Mouse (Mus musculus) urinary bladder, postnatal 36 days (tissue): ENCODE data around the gene Gm21394.
"Not testable (repeated sequence)": the region's sequence is repeated elsewhere in the genome, so short reads cannot be mapped to it uniquely, and the experiment has no call there.

Source experiments
- DNase-seq, 2 experiments: peaks; one replicate each; pipeline ENCODE4 v3.0.0; 2022; ENCODE audit warnings: low spot score in 2 of 2, mixed read lengths in 1 of 2

The Gm21394 gene

DNA sequence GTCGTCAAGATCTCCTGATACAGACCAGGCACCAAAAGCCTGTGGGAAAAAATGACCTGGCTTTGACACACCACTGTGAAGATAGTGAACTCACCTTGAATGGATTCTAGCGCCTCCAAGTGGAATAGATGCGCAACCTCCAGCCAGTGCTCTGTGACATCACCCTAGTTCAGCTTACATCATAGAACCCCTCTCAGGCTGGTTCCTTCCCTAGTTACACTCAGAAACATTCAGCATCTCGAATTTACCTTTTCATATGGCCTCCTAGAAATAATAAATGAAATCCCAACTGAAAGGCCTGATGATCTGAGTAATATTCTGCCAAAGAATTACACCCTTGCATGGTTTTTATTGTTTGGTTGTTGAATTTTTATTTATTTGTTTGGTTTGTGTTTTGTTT lies at the start of gene Gm21394:
Gene Gm21394 (minus strand): TSS at position 101 of the 400 bp plus-strand sequence.
- not testable (repeated sequence) for DNase-seq
